Mouse (Mus musculus) myocyte (in vitro differentiated cells): ENCODE measurements around the gene Nxn.

Experiments
- E2F4 ChIP-seq: IDR thresholded peaks from one replicate; pipeline ENCODE4 v1.6.1; 2011; ENCODE audit warnings: mild to moderate bottlenecking, control low read depth, moderate library complexity; ENCODE audit not compliant: insufficient read depth
- MYOG ChIP-seq, 3 experiments: IDR thresholded peaks; one replicate each; pipeline ENCODE4 v1.6.1; 2011; ENCODE audit warnings: control low read depth in 2 of 3, low read depth in 2 of 3, mild to moderate bottlenecking in 2 of 3; ENCODE audit not compliant: insufficient read length in 2 of 3, control insufficient read depth in 1 of 3, insufficient read depth in 1 of 3
- POLR2A ChIP-seq: IDR thresholded peaks from one replicate; pipeline ENCODE4 v1.6.1; 2011; ENCODE audit warnings: low read depth, mild to moderate bottlenecking, control low read depth, moderate library complexity; ENCODE audit not compliant: insufficient read length
- POLR2AphosphoS2 ChIP-seq: IDR thresholded peaks from one replicate; pipeline ENCODE4 v1.6.1; 2011; ENCODE audit warnings: low read depth, control low read depth; ENCODE audit not compliant: insufficient read length

GRCm38 (mm10) chr11:76255431-76256001, 143.4 kb downstream of the Nxn start:
- peak in 2 of 3 experiments; percentile 46 to 62 for TF ChIP-seq MYOG (IDR thresholded peaks at IDR 0.05; ENCODE audit: control insufficient read depth in 1 of 3, insufficient read depth in 1 of 3, insufficient read length in 2 of 3, low read depth in 2 of 3)
- no peak for TF ChIP-seq POLR2AphosphoS2
- TF ChIP-seq E2F4, result no peak
- TF ChIP-seq POLR2A, result no peak
